Mouse (Mus musculus): ENCODE results near the gene Bach2.

Gene Bach2

GRCm38 (mm10) chr4:32529443-32529995, 290.9 kb downstream of the Bach2 start:
- DNase-seq (ENCODE audit: low spot score): no peak

GRCm38 (mm10) chr4:32530421-32530920, 291.9 kb downstream of the Bach2 start:
- no peak for DNase-seq (ENCODE audit: low spot score)

GRCm38 (mm10) chr4:32530921-32531846, 292.6 kb downstream of the Bach2 start:
- DNase-seq (ENCODE audit: low spot score): no peak

- DNase-seq (ENCODE audit: low spot score): no peak
These were observed 293.5 kb downstream of the Bach2 start for GRCm38 (mm10) chr4:32532079-32532478.

DNA sequence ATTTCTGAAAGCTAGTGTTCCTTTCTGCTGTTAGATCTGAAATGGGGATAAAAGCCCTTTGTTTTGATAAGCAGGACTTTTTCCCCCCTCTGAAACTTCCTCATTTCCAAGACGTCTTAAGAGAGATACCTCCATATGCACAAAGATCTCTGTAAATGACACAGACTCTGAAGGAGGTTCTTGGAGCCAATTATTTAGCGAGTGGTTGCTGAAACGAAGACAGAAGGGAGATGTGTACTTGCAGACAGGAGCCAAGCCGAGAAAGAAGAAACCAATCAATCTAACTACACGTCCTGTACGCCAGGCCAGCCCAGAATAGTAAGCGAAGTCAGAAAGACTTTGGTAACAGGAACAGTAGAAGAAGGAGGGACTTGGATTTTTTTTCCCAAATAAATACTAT, 295.1 kb downstream of the Bach2 start:
- no peak for DNase-seq (ENCODE audit: low spot score)

DNA sequence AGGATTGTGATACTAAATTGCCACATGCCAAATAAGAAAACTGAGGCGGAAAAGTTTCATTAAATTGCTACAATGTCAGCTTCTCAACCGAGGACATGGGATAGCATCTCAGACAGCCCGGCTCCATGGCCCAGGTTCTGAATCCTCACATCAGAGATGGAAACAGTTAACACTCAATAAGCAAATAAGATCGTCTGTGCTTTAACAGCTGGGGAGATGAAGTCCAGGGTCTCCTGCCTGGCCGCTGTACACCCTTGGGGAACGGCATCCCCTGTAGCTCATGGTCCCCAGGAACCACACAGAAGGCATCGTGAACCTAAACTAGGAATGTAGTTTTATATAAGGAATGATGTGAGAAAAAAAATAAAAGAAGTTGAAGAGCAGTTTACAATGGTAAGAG, 297.0 kb downstream of the Bach2 start:
- DNase-seq (ENCODE audit: low spot score): no peak

GRCm38 (mm10) chr4:32536870-32537508, 298.4 kb downstream of the Bach2 start:
- no peak for DNase-seq (ENCODE audit: low spot score)

DNA sequence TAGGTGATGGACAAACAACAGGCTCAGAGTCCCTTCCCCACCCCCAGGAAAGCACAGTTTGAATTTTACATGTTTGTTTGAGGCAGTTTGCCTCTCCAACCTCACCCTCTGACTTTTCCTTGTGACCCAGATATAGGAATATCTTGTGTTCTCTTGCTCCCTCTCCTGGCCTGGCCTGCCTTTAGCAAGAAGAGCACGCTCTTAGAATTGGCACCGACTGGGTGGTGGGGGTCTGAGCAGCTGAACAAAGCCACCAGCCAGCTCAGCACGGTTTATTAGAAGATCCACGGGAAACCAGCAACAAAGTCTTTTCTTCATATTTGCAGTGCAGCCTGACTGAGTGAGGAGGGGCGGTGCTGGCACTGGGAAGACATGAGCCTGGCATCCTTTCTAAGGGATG, 299.5 kb downstream of the Bach2 start:
- DNase-seq (ENCODE audit: low spot score): peak; percentile 24

DNA sequence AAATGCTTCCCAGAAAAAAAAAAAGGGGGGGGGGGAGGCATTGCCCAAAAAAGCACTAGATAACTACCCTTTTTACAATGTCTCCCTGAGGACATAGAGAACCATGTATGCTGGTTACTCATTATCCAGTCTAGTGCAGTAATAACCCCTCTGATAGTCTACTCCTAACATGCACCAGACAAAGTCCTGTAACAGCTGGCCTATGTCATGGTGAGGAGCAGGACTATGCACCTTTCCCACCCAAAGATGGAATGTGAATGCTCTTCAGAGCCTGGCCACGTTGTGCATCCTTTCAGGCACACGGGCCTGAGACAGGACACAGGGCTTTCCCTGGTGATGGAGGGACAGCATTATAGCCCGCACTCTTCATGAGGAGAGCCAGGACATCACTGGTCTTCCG, 299.9 kb downstream of the Bach2 start:
- no peak for DNase-seq (ENCODE audit: low spot score)

GRCm38 (mm10) chr4:32538987-32539386, 300.4 kb downstream of the Bach2 start:
- DNase-seq (ENCODE audit: low spot score): no peak

DNA sequence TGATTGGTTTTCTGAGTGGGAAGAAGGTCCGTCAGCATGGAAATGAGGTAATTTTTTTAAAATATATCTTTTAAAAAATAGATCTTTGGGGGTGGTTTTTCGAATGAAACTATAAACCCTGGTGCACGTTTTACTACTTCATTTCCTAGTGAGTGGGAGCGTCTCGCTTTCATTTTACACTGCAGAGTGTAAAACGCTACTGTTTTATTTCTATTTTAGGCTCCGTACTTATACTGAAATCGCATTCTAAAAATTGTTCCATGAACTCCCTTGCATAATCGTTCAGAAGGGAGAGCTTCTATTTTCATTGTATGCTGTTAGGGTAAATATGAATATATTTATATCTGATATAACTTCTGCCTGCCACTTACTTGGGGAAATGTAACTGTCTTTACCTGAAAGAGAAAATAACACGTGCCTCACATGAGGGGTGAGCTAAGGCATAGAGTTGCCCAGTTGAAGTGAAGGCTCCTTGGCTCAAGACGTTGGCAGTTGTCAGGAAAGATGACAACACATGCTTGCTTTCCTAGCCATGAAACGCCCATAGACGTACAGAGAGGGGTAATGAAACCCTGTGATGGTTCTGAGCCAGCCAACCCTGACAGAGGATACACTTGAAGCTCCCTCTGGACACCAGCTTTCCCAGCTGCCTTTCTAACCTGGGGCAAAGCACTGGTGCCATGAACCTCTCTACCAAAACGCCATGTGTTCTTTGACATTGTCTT, 306.4 kb downstream of the Bach2 start:
- no peak for DNase-seq (ENCODE audit: low spot score)

GRCm38 (mm10) chr4:32545548-32545947, 306.9 kb downstream of the Bach2 start:
- no peak for DNase-seq (ENCODE audit: low spot score)

- DNase-seq (ENCODE audit: low spot score): no peak
These were observed 310.5 kb downstream of the Bach2 start for GRCm38 (mm10) chr4:32549150-32549549.

GRCm38 (mm10) chr4:32551337-32551736, 312.7 kb downstream of the Bach2 start:
- no peak for DNase-seq (ENCODE audit: low spot score)

- no peak for DNase-seq (ENCODE audit: low spot score)
These were observed 316.9 kb downstream of the Bach2 start for GRCm38 (mm10) chr4:32555506-32555905.

- DNase-seq (ENCODE audit: low spot score): peak; percentile 87
These were observed 321.6 kb downstream of the Bach2 start for GRCm38 (mm10) chr4:32560246-32560645.

DNA sequence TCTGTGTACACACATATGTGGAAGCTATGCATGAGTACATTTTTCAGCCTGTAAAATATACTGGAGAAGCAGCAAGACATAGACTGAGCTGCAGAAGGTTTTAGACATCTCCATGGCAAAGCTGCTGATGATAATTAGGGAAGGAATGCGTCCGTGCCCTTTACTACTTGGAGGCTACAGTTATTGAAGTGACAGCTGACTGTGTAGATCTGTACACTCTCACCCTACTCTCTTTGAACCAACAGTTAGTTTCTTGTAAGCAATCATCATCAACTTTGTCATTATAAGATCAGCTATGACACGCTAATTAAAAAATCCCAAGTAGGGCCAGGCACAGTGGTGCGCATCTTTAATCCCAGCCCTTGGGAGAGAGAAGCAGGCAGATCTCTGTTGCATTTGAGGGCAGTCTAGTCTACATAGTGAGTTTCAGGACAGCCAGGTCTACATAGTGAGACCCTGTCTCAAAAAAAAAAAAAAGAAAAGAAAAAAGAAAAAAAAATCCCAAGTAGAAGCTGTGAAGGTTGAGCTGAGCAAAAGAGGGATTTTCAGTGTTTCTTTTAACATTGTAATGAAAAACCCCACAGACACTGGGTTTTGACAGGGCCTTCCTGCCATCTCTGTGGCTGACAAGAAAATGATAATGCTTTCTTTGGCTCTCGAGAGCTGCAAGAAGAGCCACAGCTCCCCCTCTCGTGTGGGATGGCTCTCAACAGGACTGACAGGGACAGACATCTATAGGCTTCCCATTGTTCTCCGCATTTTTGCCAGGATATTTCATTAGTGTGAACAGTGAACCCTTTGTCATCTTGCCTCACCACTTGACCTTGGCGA, 322.3 kb downstream of the Bach2 start:
- DNase-seq (ENCODE audit: low spot score): peak; percentile 10

DNA sequence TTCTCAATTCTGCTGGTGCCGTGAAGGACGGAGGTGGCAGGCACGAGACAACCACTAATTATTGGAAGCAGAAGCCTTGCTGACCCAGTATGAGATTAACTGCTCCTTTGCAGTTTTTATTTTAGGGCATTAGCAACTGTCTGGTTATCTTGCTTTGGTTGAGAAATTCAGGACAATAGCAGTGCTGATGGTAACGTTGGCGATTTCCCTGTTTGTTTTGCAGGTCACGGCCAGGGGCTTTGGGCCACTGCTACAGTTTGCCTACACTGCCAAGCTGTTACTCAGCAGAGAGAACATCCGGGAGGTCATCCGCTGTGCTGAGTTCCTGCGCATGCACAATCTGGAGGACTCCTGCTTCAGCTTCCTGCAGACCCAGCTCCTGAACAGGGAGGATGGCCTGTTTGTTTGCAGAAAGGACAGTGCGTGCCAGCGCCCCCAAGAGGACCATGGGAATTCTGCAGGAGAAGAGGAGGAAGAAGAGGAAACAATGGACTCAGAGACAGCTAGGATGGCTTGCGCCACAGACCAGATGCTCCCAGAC, 323.0 kb downstream of the Bach2 start:
- DNase-seq (ENCODE audit: low spot score): peak; percentile 22

DNA sequence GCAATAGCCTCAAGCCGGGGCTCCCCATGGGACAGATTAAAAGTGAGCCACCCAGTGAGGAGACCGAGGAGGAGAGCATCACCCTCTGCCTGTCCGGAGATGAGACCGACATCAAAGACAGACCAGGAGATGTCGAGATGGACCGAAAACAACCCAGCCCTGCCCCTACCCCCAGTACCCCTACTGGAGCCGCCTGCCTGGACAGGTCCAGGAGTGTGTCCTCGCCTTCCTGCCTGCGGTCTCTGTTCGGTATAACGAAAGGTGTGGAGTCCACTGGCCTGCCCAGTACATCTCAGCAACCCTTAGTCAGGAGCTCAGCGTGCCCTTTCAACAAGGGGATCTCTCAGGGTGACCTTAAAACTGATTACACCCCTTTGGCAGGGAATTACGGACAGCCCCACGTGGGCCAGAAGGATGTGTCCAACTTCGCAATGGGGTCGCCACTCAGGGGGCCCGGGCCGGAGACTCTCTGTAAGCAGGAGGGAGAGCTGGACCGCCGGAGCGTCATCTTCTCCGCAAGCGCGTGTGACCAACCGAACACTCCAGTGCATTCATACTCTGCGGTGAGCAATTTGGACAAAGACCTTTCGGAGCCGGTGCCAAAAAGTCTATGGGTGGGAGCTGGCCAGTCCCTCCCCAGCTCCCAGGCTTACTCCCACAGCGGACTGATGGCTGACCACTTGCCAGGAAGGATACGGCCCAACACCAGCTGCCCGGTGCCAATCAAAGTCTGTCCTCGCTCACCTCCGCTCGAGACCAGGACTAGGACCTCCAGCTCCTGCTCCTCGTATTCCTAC, 323.9 kb downstream of the Bach2 start:
- DNase-seq (ENCODE audit: low spot score): no peak

- no peak for DNase-seq (ENCODE audit: low spot score)
These were observed 325.8 kb downstream of the Bach2 start for GRCm38 (mm10) chr4:32564416-32564815.
